Mouse (Mus musculus): ENCODE results near the gene Stt3b. TPM values are rescaled to one million over a fixed set of nuclear protein-coding genes. Genes with fewer than 3 reads are reported as not detected.
A peak's percentile ranks its signal among the peaks of the same experiment; 100 is the strongest.

Stt3b gene
- polyA plus RNA-seq (2015; fragmentation: Nextera tagmentation; extraction: Ambion mirVana) = 102 and 110 TPM in 2 replicates

DNA sequence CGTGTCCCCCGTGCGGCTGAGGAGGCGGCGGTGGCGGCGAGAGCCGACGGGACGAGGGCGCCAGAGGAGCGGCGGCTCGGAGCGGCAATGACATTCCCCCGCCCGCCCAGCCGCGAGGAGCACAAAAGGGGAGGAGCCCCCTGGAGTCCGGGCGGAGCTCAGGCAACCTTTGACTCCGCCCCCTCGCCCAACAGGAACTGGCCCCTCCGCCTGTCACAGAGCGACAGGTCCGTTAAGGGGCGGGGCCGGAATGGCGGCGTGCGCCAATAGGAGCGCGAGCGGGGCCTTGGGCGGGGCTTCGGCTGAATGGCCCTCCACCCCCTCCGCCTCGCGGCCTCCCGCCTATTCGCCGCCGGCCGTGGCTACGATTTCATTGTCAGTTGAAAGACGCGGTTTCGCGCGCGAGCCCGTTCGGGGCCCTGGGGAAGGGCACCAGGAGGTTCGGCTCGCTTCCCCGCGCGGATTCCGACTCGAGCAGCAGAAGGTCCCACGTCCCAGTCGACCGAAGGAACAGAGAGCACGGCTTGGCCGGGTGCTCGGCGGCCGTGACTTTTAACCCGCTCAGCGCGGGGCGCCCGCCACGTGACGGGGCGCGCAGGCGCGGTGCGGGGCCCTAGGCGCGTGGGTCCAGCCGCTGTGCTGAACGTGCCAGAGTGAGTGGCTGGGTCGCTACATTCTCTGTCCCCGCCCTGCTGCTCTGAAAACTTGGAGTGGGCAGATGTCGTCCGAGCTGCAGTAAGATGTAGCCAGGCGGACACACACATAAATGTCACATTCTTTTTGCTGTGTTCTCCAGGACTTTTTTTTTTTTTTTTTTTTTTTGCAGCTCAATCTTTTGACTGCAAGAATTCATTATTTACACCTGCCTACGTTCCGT lies at the start of gene Stt3b:
TSS of gene Stt3b (minus strand) at position 76 of the 877 bp plus-strand sequence.
- Histone ChIP-seq H3K9ac (peak within 1 kb of the TSS; percentile 96), H3K9me3 (no peaks in the 10 kb centered on the region), H3K4me2 (peak within 1 kb of the TSS; percentile 58), H3K4me1 (peaks cover 15% of the 10 kb centered on the region), H3K36me3 (no peaks in the 10 kb centered on the region), H3K27me3 (replicated peaks) (no peaks in the 10 kb centered on the region), H3K27ac (peak within 1 kb of the TSS; percentile 98), H3K4me3 (replicated peaks) (peak within 1 kb of the TSS; percentile 85)
- WGBS = under 1% methylated on average over 90 of the region's 91 CpGs
- ATAC-seq (ENCODE audit: insufficient read depth, low FRiP score, low read depth) = peak; percentile 92

DNA sequence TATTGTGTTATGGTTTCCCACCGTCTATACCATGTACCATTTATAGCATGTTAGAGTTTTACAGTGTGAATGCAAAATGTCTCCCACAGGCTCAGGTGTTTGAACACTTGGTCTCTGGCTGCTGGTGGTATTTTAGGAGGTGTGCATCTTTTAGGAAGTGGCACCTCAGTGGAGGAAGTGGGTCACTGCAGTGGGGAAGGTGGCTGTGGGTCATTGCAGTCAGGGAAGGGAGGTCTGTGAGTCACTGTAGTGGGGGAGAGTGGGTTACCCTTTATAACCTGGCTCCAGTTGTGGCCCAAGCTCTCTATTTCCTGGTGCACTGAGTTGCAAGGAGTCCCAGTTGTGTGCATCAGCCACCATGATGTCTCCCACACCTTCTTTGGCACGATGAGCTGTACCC lies 48.2 kb upstream of the Stt3b start:
- Histone ChIP-seq H3K4me1 (peaks cover 8% of the 10 kb centered on the region; the same call in 1 of the 2 replicates), H3K27ac (no peak overlapping the region), H3K36me3 (no peaks in the 10 kb centered on the region), H3K4me3 (replicated peaks) (no peak overlapping the region), H3K4me2 (no peak overlapping the region), H3K9ac (no peak overlapping the region), H3K27me3 (replicated peaks) (no peaks in the 10 kb centered on the region), H3K9me3 (no peaks in the 10 kb centered on the region)
- WGBS = 88% methylated on average over 2 of the region's 2 CpGs
- no peak for ATAC-seq (ENCODE audit: insufficient read depth, low FRiP score, low read depth)

DNA sequence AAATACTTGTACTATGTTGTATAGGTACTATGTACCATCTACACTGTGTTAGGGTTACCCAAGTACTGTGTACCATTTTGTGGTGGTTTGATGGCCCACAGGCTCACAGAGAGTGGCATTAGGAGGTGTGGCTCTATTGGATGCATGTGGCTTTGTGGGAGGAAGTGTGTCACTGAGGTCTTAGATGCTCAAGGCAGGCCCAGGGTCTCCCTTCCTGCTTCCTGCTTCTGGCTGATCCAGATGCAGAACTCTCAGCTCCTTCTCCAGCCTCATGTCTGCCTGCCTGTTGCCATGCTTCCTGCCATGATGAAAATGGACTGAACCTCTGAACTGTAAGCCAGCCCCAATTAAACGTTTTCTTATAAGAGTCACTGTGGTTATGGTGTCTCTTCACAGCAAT lies 47.8 kb upstream of the Stt3b start:
- H3K4me2 ChIP-seq = no peak overlapping the region
- WGBS = 79% methylated on average over 1 of the region's 1 CpGs
- H3K27ac ChIP-seq = no peak overlapping the region
- H3K27me3 ChIP-seq (replicated peaks) = no peaks in the 10 kb centered on the region
- no peak for ATAC-seq (ENCODE audit: insufficient read depth, low FRiP score, low read depth)
- no peak overlapping the region for H3K4me3 ChIP-seq (replicated peaks)
- H3K9me3 ChIP-seq = no peaks in the 10 kb centered on the region
- H3K9ac ChIP-seq = no peak overlapping the region
- H3K36me3 ChIP-seq = no peaks in the 10 kb centered on the region
- H3K4me1 ChIP-seq = peaks cover 8% of the 10 kb centered on the region; the same call in 1 of the 2 replicates

DNA sequence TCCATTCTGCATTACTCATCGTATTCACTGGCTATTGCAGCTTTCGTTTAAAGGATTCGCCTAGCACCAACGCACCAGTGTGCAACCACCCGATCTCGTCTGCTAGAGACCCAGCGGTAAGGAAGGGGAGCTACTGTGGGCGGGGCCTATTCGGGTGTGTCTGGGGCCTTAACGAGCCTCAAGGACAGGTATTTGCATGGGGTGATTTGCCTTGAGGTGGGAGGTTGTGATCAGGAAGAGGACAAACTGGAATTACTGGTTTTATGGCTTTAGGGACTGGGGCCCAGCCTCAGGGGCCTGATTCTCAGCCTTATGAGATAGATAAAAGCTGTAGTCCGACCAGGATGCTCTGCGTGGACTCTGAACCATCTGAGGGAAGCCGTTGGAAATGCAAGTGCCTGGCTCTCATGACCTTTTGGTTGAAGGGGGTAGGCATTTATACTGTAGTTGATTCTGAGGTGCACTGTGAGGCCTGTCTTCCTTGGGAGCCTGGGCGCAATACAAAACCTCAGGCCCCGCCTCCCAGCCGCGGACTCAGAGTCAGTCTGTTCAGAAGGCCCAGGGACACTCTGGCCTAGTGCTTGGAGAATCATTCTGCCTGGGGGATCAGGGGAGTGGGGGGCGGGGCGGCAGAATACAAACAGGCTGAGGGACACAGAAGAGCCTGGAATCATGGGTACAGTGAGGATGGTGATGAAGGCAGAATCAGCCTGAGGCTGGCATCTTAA lies 46.7 kb upstream of the Stt3b start:
- Histone ChIP-seq H3K9ac (no peak overlapping the region), H3K9me3 (no peaks in the 10 kb centered on the region)

DNA sequence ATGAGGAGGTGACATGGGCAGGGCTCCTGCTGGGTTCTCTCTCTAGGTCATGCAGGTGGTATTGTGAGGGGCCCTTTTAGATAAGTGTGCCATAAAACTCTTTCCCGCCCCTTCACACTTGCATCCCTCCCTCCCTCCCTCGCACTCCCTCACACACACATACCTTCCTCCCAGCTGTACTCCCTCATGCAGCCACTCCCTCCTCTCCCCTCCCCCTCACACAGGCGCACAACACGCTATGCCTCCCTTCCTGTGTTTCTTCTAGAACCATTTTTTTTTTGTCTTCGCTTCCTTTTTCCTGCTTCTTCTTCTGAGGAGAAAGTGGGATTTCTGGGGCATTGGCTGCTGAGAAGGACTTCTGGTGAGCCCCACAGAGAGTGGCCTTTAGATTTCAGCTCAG lies 45.8 kb upstream of the Stt3b start:
- 19% methylated on average over 5 of the region's 5 CpGs for WGBS
- ATAC-seq (ENCODE audit: insufficient read depth, low FRiP score, low read depth) = peak; percentile 74; the same call in 1 of the 2 replicates
- Histone ChIP-seq H3K36me3 (no peaks in the 10 kb centered on the region), H3K4me2 (peak overlapping the region; percentile 34; the same call in 1 of the 2 replicates), H3K4me1 (peaks cover 8% of the 10 kb centered on the region; the same call in 1 of the 2 replicates), H3K4me3 (replicated peaks) (no peak overlapping the region), H3K9ac (no peak overlapping the region), H3K27me3 (replicated peaks) (no peaks in the 10 kb centered on the region), H3K9me3 (no peaks in the 10 kb centered on the region), H3K27ac (peak overlapping the region; percentile 88)

More for the DNA sequence above, 46.7 kb upstream of the Stt3b start:
- Histone ChIP-seq H3K4me1 (peaks cover 8% of the 10 kb centered on the region; the same call in 1 of the 2 replicates), H3K27me3 (replicated peaks) (no peaks in the 10 kb centered on the region), H3K27ac (peak overlapping the region; percentile 88), H3K4me2 (peak overlapping the region; percentile 34), H3K36me3 (no peaks in the 10 kb centered on the region), H3K4me3 (replicated peaks) (no peak overlapping the region)
- WGBS = 37% methylated on average over 19 of the region's 19 CpGs
- ATAC-seq (ENCODE audit: insufficient read depth, low FRiP score, low read depth) = peak; percentile 94

DNA sequence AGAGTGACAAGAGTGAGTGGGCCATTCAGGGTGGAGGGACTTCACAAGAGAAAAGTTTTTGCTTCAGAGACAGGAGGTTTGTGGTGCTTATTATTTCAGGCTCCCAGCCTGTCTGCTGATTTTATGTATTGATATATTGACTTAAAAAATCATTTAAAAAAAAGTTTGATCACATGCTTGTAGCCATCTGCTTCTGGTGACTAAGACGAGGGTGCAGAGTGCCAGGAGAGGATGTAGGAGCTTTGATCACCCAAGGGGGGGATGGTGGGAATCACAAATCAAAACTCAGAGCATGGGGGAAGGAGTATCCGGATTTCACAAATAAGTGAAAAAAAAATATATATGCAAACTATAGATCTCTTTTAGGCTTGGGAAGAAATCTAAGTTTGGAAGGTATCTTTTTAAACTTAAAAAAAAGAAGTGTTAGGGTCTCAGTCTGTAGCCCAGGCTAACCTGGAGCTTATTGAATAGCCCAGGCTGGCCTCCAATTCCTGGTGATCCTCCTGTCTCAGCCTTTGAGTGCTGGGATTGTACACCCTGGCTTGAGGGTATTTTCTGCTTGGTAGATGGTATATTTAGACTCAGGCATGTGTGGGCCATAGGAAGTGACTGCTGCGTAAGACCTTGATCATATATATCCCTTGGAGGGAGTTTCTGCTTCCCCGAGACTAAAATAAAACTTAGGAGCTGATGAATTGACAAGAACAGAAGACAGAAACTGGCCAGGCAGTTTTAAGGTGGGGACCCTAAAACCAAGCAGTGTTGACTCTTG lies 39.7 kb upstream of the Stt3b start:
- Histone ChIP-seq H3K9ac (no peak overlapping the region), H3K4me2 (no peak overlapping the region), H3K27ac (no peak overlapping the region), H3K4me1 (no peaks in the 10 kb centered on the region), H3K9me3 (no peaks in the 10 kb centered on the region), H3K27me3 (replicated peaks) (no peaks in the 10 kb centered on the region), H3K4me3 (replicated peaks) (no peak overlapping the region), H3K36me3 (no peaks in the 10 kb centered on the region)
- ATAC-seq (ENCODE audit: insufficient read depth, low FRiP score, low read depth) = no peak
- WGBS = 70% methylated on average over 4 of the region's 4 CpGs

DNA sequence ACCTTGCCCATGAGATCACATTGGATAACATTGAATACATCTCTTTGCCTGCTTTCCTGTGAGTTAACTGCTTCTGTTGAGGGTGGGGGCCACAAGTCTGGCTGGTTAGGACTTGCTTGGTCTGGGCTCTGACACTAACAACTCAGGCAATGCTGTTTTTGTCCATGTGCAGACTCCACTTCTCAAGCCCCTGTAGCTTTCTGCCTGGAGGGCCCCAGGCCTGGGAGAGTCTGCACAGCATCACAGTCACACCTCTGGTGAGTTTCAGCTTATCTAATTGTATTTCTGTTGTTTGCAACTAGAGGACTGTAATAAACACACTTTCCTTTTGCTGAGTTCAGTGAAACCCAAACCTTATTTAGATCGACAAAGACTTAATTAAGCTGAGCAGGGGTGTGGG lies 38.9 kb upstream of the Stt3b start:
- H3K4me3 ChIP-seq (replicated peaks) = no peak overlapping the region
- H3K4me1 ChIP-seq = no peaks in the 10 kb centered on the region
- no peak for ATAC-seq (ENCODE audit: insufficient read depth, low FRiP score, low read depth)
- H3K9ac ChIP-seq = no peak overlapping the region
- no peaks in the 10 kb centered on the region for H3K36me3 ChIP-seq
- H3K27ac ChIP-seq = no peak overlapping the region
- 19% methylated on average over 1 of the region's 1 CpGs for WGBS
- no peaks in the 10 kb centered on the region for H3K9me3 ChIP-seq
- no peak overlapping the region for H3K4me2 ChIP-seq
- no peaks in the 10 kb centered on the region for H3K27me3 ChIP-seq (replicated peaks)

DNA sequence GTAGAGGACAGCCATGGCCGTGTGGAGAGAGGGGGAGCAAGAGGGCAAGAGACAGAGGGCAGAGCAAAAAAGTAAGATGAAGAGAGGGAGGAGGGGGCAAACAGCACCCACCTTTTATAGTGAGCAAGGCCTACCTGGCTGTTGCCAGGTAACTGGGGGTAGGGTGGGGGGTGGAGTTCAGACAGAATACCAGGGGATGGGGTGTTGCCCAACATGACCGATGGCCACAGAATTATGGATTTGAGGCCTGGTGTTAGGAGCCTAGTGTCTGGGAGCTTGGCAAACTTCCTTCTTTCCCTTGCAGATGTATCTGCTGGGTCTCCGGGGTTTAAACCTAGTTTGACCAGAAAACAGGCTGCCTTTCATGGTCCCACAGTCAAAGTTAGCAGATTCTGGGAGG lies 34.7 kb upstream of the Stt3b start:
- Histone ChIP-seq H3K36me3 (no peaks in the 10 kb centered on the region), H3K27me3 (replicated peaks) (no peaks in the 10 kb centered on the region), H3K4me3 (replicated peaks) (no peak overlapping the region), H3K4me2 (no peak overlapping the region), H3K9ac (no peak overlapping the region), H3K9me3 (no peaks in the 10 kb centered on the region), H3K4me1 (no peaks in the 10 kb centered on the region), H3K27ac (no peak overlapping the region)
- no peak for ATAC-seq (ENCODE audit: insufficient read depth, low FRiP score, low read depth)
- 66% methylated on average over 3 of the region's 3 CpGs for whole genome bisulfite sequencing

DNA sequence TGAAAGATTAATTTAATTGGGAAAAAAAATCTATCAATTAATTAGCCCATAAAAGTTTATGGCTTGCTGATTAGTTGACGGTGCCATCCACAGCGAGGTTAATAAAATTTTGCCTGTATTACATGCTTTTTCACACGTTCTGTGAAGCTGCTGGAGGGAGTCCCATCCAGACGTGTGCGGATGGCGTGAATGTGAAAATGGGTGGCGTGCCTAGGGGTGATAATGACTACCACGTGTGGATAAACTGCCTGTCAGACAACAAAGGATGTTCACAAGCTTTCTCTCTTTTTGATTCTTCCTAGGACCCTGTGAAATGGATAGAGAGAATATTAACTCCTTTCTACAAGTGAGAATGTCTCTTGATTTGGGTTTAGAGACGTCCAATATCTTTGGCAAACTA lies 31.4 kb upstream of the Stt3b start:
- Histone ChIP-seq H3K27ac (no peak overlapping the region), H3K36me3 (no peaks in the 10 kb centered on the region), H3K27me3 (replicated peaks) (no peaks in the 10 kb centered on the region), H3K4me2 (no peak overlapping the region), H3K9me3 (no peaks in the 10 kb centered on the region), H3K4me3 (replicated peaks) (no peak overlapping the region), H3K4me1 (no peaks in the 10 kb centered on the region), H3K9ac (no peak overlapping the region)
- WGBS = 88% methylated on average over 9 of the region's 9 CpGs
- no peak for ATAC-seq (ENCODE audit: insufficient read depth, low FRiP score, low read depth)

DNA sequence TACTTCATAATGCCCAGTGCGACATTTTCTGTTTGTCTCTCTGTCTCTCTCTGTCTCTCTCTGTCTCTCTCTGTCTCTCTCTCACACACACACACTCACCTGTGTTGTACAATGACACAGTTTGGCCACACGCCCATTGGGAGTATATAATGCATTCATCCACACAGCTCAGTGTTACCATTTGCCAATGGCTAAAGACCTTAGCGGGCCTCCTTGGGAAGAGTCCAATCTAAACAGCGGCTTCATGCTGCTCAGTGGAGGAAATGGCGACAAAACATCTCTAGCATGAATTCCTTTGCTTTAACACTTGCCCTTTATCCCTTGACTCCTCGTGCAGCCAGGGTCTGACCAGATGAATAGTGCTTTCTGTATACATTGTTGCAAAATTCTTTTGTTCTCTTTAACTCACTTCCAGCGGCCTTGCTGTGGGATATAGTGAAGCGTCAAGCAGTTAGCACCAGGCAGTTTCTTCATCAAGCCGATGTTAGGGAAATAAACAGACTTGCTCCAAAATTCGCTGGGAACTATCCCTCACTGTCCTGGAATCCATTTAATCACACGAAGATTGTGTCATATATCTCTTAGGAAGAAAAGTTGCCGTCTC lies 30.1 kb upstream of the Stt3b start:
- Histone ChIP-seq H3K4me1 (no peaks in the 10 kb centered on the region), H3K4me2 (no peak overlapping the region), H3K9me3 (no peaks in the 10 kb centered on the region), H3K36me3 (no peaks in the 10 kb centered on the region), H3K27me3 (replicated peaks) (no peaks in the 10 kb centered on the region), H3K27ac (no peak overlapping the region), H3K9ac (no peak overlapping the region), H3K4me3 (replicated peaks) (no peak overlapping the region)
- WGBS = 44% methylated on average over 12 of the region's 12 CpGs
- no peak; the same call in 1 of the 2 replicates for ATAC-seq (ENCODE audit: insufficient read depth, low FRiP score, low read depth)

DNA sequence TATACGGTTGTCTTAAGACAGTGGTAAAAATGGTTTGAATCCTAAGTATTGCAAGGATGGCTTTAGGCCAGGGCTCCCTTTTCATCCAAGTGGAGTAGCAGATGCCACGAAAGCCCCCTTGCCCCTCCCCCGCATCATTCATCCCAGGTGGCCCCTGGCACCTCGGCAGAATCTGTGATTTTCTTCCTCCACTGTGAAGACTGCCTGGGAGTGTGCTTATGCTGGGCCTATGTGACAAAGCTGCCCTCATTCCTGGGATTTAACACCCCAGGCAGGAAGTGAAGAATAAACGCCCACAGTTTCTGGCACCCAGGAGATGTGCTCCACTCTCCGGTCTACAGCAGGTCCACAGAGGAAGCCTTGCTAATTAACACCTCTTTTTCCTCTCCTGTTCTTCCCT lies 28.6 kb upstream of the Stt3b start:
- Histone ChIP-seq H3K9ac (no peak overlapping the region), H3K27me3 (replicated peaks) (no peaks in the 10 kb centered on the region), H3K4me1 (no peaks in the 10 kb centered on the region), H3K4me3 (replicated peaks) (no peak overlapping the region), H3K27ac (no peak overlapping the region), H3K9me3 (no peaks in the 10 kb centered on the region), H3K36me3 (no peaks in the 10 kb centered on the region), H3K4me2 (no peak overlapping the region)
- WGBS = 50% methylated on average over 6 of the region's 6 CpGs
- ATAC-seq (ENCODE audit: insufficient read depth, low FRiP score, low read depth) = no peak

All from stomach, embryonic 15.5 days (tissue).